Mouse (Mus musculus) testis, adult 2 months (tissue): ENCODE data around the gene Cd59b. TPM values are rescaled to one million over a fixed set of nuclear protein-coding genes. Genes with fewer than 3 reads are reported as not detected.

Source experiments
- H3K27ac ChIP-seq: fragments of 200-500 bp; 2 replicates; pipeline ENCODE4 v1.5.1; 2012; ENCODE audit warnings: low read depth, low read length; ENCODE audit not compliant: control insufficient read depth, insufficient read depth
- H3K27me3 ChIP-seq: fragments of 200-500 bp; 2 replicates; pipeline ENCODE4 v1.6.1; 2012; ENCODE audit warnings: mild to moderate bottlenecking, low read length, moderate library complexity; ENCODE audit not compliant: control insufficient read depth, insufficient read depth
- H3K36me3 ChIP-seq: fragments of 200-500 bp; 2 replicates; pipeline ENCODE4 v1.6.1; 2012; ENCODE audit warnings: mild to moderate bottlenecking, low read length; ENCODE audit not compliant: control insufficient read depth, insufficient read depth
- H3K4me1 ChIP-seq: fragments of 200-500 bp; 2 replicates; pipeline ENCODE4 v1.6.1; 2012; ENCODE audit warnings: low read length; ENCODE audit not compliant: control insufficient read depth, insufficient read depth
- H3K4me3 ChIP-seq: fragments of 200-500 bp; 2 replicates; pipeline ENCODE4 v1.5.1; 2012; ENCODE audit warnings: low read depth, mild to moderate bottlenecking, low read length, moderate library complexity, mixed read lengths; ENCODE audit not compliant: control insufficient read depth
- CTCF ChIP-seq: fragments of 200-500 bp; IDR thresholded peaks from 2 replicates; pipeline ENCODE4 v1.5.1; 2012; ENCODE audit warnings: low read depth, mild to moderate bottlenecking, inconsistent platforms, low read length, moderate library complexity; ENCODE audit not compliant: control insufficient read depth, insufficient read depth, insufficient replicate concordance
- POLR2A ChIP-seq: fragments of 200-500 bp; IDR thresholded peaks from 2 replicates; pipeline ENCODE4 v1.6.1; 2012; ENCODE audit warnings: low read depth, mild to moderate bottlenecking, inconsistent platforms, low read length, moderate library complexity; ENCODE audit not compliant: control insufficient read depth
- polyA plus RNA-seq: library from polyadenylated mRNA; depleted of rRNA; stranded (reverse); fragments of >200 nt; gene quantifications from 2 replicates; pipeline ENCODE4 v1.2.3, GENCODE M21; 2012

Gene Cd59b
- polyA plus RNA-seq, 1 experiment: 27.6 TPM

- no peaks in the 10 kb centered on the region for H3K36me3 ChIP-seq
- H3K4me3 ChIP-seq: no peak overlapping the region
- peaks cover 11% of the 10 kb centered on the region for H3K4me1 ChIP-seq
- H3K27me3 ChIP-seq: no peaks in the 10 kb centered on the region
- no peak overlapping the region for H3K27ac ChIP-seq
- TF ChIP-seq POLR2A (no peak), CTCF (no peak)
Measured at GRCm38 (mm10) chr2:104119097-104119496, 49.4 kb downstream of the Cd59b start.

GRCm38 (mm10) chr2:104120312-104120711 lies 50.7 kb downstream of the Cd59b start:
- no peak for TF ChIP-seq POLR2A
- no peak for TF ChIP-seq CTCF

GRCm38 (mm10) chr2:104121681-104122504 lies 52.2 kb downstream of the Cd59b start:
- Histone ChIP-seq H3K36me3 (no peaks in the 10 kb centered on the region), H3K4me1 (peaks cover 11% of the 10 kb centered on the region), H3K4me3 (peak overlapping the region; percentile 87), H3K27ac (peak overlapping the region; percentile 78), H3K27me3 (no peaks in the 10 kb centered on the region)
- TF ChIP-seq POLR2A (no peak), CTCF (no peak)

More at GRCm38 (mm10) chr2:104120312-104120711, 50.7 kb downstream of the Cd59b start:
- no peak overlapping the region for H3K4me3 ChIP-seq
- H3K27ac ChIP-seq: no peak overlapping the region
- H3K27me3 ChIP-seq: no peaks in the 10 kb centered on the region
- peaks cover 11% of the 10 kb centered on the region for H3K4me1 ChIP-seq
- no peaks in the 10 kb centered on the region for H3K36me3 ChIP-seq

- Histone ChIP-seq H3K27ac (peak within 1 kb of the TSS; percentile 78), H3K27me3 (no peaks in the 10 kb centered on the region), H3K4me3 (peak within 1 kb of the TSS; percentile 87), H3K4me1 (peaks cover 11% of the 10 kb centered on the region), H3K36me3 (no peaks in the 10 kb centered on the region)
- TF ChIP-seq CTCF (no peak), POLR2A (peak; percentile 72)
Measured at GRCm38 (mm10) chr2:104122505-104123378, 53.1 kb downstream of the Cd59b start, which contains the start of gene A930018P22Rik. Gene A930018P22Rik (plus strand): TSS chr2:104122769.

- H3K36me3 ChIP-seq: no peaks in the 10 kb centered on the region
- H3K4me3 ChIP-seq: peak overlapping the region; percentile 87
- H3K27ac ChIP-seq: no peak overlapping the region
- TF ChIP-seq POLR2A (no peak), CTCF (no peak)
- peaks cover 11% of the 10 kb centered on the region for H3K4me1 ChIP-seq
- no peaks in the 10 kb centered on the region for H3K27me3 ChIP-seq
Measured at GRCm38 (mm10) chr2:104123540-104123939, 53.9 kb downstream of the Cd59b start.

GRCm38 (mm10) chr2:104124071-104124470 lies 54.4 kb downstream of the Cd59b start:
- H3K4me1 ChIP-seq: peaks cover 11% of the 10 kb centered on the region
- no peaks in the 10 kb centered on the region for H3K36me3 ChIP-seq
- TF ChIP-seq CTCF (no peak), POLR2A (no peak)
- H3K27ac ChIP-seq: no peak overlapping the region
- no peaks in the 10 kb centered on the region for H3K27me3 ChIP-seq
- peak overlapping the region; percentile 87; the same call in 1 of the 2 replicates for H3K4me3 ChIP-seq

- H3K27ac ChIP-seq: no peak overlapping the region
- no peaks in the 10 kb centered on the region for H3K27me3 ChIP-seq
- 0 out of 2 replicates have a peak, but pooled peaks have one; percentile 14 for TF ChIP-seq POLR2A
- TF ChIP-seq CTCF: no peak
- no peaks in the 10 kb centered on the region; the same call in 1 of the 2 replicates for H3K4me1 ChIP-seq
- no peak overlapping the region for H3K4me3 ChIP-seq
- no peaks in the 10 kb centered on the region for H3K36me3 ChIP-seq
Measured at GRCm38 (mm10) chr2:104128803-104129531, 59.3 kb downstream of the Cd59b start.
